Mouse (Mus musculus): Measurements from ENCODE around the gene Proz.

- TF ChIP-seq CTCF (IDR thresholded peaks at IDR 0.05; ENCODE audit: low read depth) (no peak), EP300 (optimal IDR thresholded peaks at IDR 0.05) (no peak)
Observed at GRCm38 (mm10) chr8:13108967-13109366, 48.3 kb downstream of the Proz start.
